Mouse (Mus musculus) liver, embryonic 14.5 days (tissue): Measurements from ENCODE around the gene Ceacam1. TPM values are rescaled to one million over a fixed set of nuclear protein-coding genes. Genes with fewer than 3 reads are reported as not detected.
"Not testable (repeated sequence)": the region's sequence is repeated elsewhere in the genome, so short reads cannot be mapped to it uniquely, and the experiment has no call there.

ENCODE experiments used
- ATAC-seq: fragments of 200-750 bp; cut with Nextera tagmentation; 2 replicates; pipeline ENCODE4 v1.8.0; 2017; ENCODE audit warnings: moderate number of reproducible peaks, mild to moderate bottlenecking, moderate library complexity; ENCODE audit not compliant: insufficient read depth
- DNase-seq, 3 experiments: peaks; one replicate each; pipeline ENCODE4 v3.0.0-alpha.2; 2012 to 2013; ENCODE audit warnings: low read depth in 3 of 3, low spot score in 3 of 3
- H3K27ac ChIP-seq: fragments of 300-500 bp; sonication (generic); 2 replicates; pipeline ENCODE4 v1.5.1; 2014; ENCODE audit warnings: moderate library complexity, mild to moderate bottlenecking, control low read depth, inconsistent platforms
- H3K27me3 ChIP-seq: fragments of 300-500 bp; sonication (generic); 2 replicates; pipeline ENCODE4 v1.6.1; 2014; ENCODE audit warnings: mild to moderate bottlenecking, low read length, moderate library complexity; ENCODE audit not compliant: control insufficient read depth, insufficient read depth
- H3K36me3 ChIP-seq: fragments of 300-500 bp; sonication (generic); replicated peaks from 2 replicates; pipeline ENCODE4 v1.6.1; 2014; ENCODE audit warnings: low read depth; ENCODE audit not compliant: control insufficient read depth, insufficient read depth
- H3K4me1 ChIP-seq, 2 experiments: fragments of 200-500 bp in 1 of 2; fragments of 300-500 bp in 1 of 2; sonication (generic) in 1 of 2; replicated peaks; 2 replicates each; pipeline ENCODE4 v1.6.1; 2012 to 2014; ENCODE audit warnings: antibody characterized with exemption in 1 of 2, inconsistent platforms in 1 of 2, low read length in 1 of 2; ENCODE audit not compliant: control insufficient read depth in 2 of 2, insufficient read depth in 2 of 2
- H3K4me2 ChIP-seq: fragments of 300-500 bp; sonication (generic); 2 replicates; pipeline ENCODE4 v1.6.1; 2014; ENCODE audit warnings: low read depth, mild to moderate bottlenecking, control low read depth, moderate library complexity
- H3K4me3 ChIP-seq, 2 experiments: fragments of 200-500 bp in 1 of 2; fragments of 300-500 bp in 1 of 2; sonication (generic) in 1 of 2; 2 replicates each; pipeline ENCODE4 v1.5.1; 2012 to 2014; ENCODE audit warnings: low read depth in 2 of 2, low read length in 2 of 2, mild to moderate bottlenecking in 2 of 2, control low read depth in 1 of 2, inconsistent platforms in 1 of 2, moderate library complexity in 1 of 2; ENCODE audit not compliant: insufficient read depth in 1 of 2
- H3K9ac ChIP-seq: fragments of 300-500 bp; sonication (generic); replicated peaks from 2 replicates; pipeline ENCODE4 v1.6.1; 2014; ENCODE audit warnings: mild to moderate bottlenecking, control low read depth, moderate library complexity
- H3K9me3 ChIP-seq: fragments of 300-500 bp; sonication (generic); 2 replicates; pipeline ENCODE4 v1.6.1; 2016; ENCODE audit warnings: low read length, mixed read lengths; ENCODE audit not compliant: control insufficient read depth
- CTCF ChIP-seq: IDR thresholded peaks from 2 replicates; pipeline ENCODE4 v1.5.1; 2016; ENCODE audit warnings: antibody characterized with exemption, low read depth, control low read depth
- EP300 ChIP-seq: IDR thresholded peaks from 2 replicates; pipeline ENCODE4 v1.6.1; 2016; ENCODE audit warnings: antibody characterized with exemption, low read depth
- WGBS: fragments of 180-500 bp; shearing (Covaris S2); extraction: QIAGEN DNeasy Blood & Tissue Kit; methylation state at CpG from one replicate; pipeline ENCODE4 v1.1.7; 2014; ENCODE audit not compliant: insufficient replicate concordance; 5-methylcytosine and 5-hydroxymethylcytosine counted together
- polyA plus RNA-seq, 2 experiments: library from polyadenylated mRNA; depleted of rRNA in 1 of 2; stranded (reverse) in 1 of 2; unstranded in 1 of 2; fragments of >200 nt; fragmentation: Nextera tagmentation in 1 of 2; extraction: Ambion mirVana in 1 of 2; gene quantifications; 2 replicates each; pipeline versions ENCODE4 v1.2.1 to v1.2.3; 2012 to 2014

Ceacam1 gene
- polyA plus RNA-seq, 2 experiments: 3.0 to 3.8 TPM

GRCm38 (mm10) chr7:25465010-25465409 lies 12.4 kb downstream of the Ceacam1 start:
- no peak for ATAC-seq
- DNase-seq: no peak
- no peaks in the 10 kb centered on the region for H3K9me3 ChIP-seq
- no peak overlapping the region for H3K4me3 ChIP-seq
- H3K4me1 ChIP-seq: no peaks in the 10 kb centered on the region
- WGBS: 35% methylated on average over 1 of the region's 1 CpGs
- H3K27me3 ChIP-seq: no peaks in the 10 kb centered on the region
- H3K27ac ChIP-seq: no peak overlapping the region
- H3K9ac ChIP-seq: no peak overlapping the region
- no peaks in the 10 kb centered on the region for H3K36me3 ChIP-seq
- TF ChIP-seq CTCF (no peak), EP300 (no peak)
- no peak overlapping the region for H3K4me2 ChIP-seq

GRCm38 (mm10) chr7:25462033-25462337 lies 15.4 kb downstream of the Ceacam1 start:
- WGBS: no CpG with 5 or more reads among the region's 1 CpGs
- not testable (repeated sequence) for H3K27me3 ChIP-seq, H3K36me3 ChIP-seq, H3K4me3 ChIP-seq, H3K4me1 ChIP-seq, H3K27ac ChIP-seq, H3K9ac ChIP-seq, DNase-seq, H3K4me2 ChIP-seq, ATAC-seq, H3K9me3 ChIP-seq

- WGBS: 59% methylated on average over 4 of the region's 5 CpGs
- not testable (repeated sequence) for DNase-seq, H3K27ac ChIP-seq, H3K27me3 ChIP-seq, H3K4me1 ChIP-seq, ATAC-seq, H3K4me2 ChIP-seq, H3K4me3 ChIP-seq, H3K9ac ChIP-seq, H3K36me3 ChIP-seq, H3K9me3 ChIP-seq
These were observed 15.9 kb downstream of the Ceacam1 start for GRCm38 (mm10) chr7:25461336-25462032.

GRCm38 (mm10) chr7:25452103-25452502 lies 25.3 kb downstream of the Ceacam1 start:
- H3K27me3 ChIP-seq: no peaks in the 10 kb centered on the region
- no peak overlapping the region for H3K27ac ChIP-seq
- no peak overlapping the region for H3K9ac ChIP-seq
- WGBS: 67% methylated on average over 3 of the region's 3 CpGs
- H3K4me1 ChIP-seq: peaks cover 0 to 6% of the 10 kb centered on the region in 2 experiments; a peak in 2 of 4 replicates
- no peak overlapping the region for H3K4me2 ChIP-seq
- no peaks in the 10 kb centered on the region for H3K36me3 ChIP-seq
- DNase-seq: no peak
- ATAC-seq: no peak
- H3K9me3 ChIP-seq: no peaks in the 10 kb centered on the region
- TF ChIP-seq EP300 (no peak), CTCF (no peak)
- H3K4me3 ChIP-seq: no peak overlapping the region

- DNase-seq (no peak), ATAC-seq (no peak)
- Histone ChIP-seq H3K36me3 (no peaks in the 10 kb centered on the region), H3K9ac (no peak overlapping the region), H3K4me1 (peaks cover 0 to 6% of the 10 kb centered on the region in 2 experiments; a peak in 2 of 4 replicates), H3K27ac (no peak overlapping the region), H3K4me2 (no peak overlapping the region), H3K4me3 (no peak overlapping the region), H3K27me3 (no peaks in the 10 kb centered on the region), H3K9me3 (no peaks in the 10 kb centered on the region)
- TF ChIP-seq CTCF: no peak
- TF ChIP-seq EP300: no peak
- 28% methylated on average over 9 of the region's 9 CpGs for WGBS
These were observed 27.2 kb downstream of the Ceacam1 start for GRCm38 (mm10) chr7:25449913-25450890.
